Mouse (Mus musculus): ENCODE data around the gene Mgarp. TPM values are rescaled to one million over a fixed set of nuclear protein-coding genes. Genes with fewer than 3 reads are reported as not detected.

The Mgarp gene
- polyA plus RNA-seq, 1 experiment from 2014 or later, result 2.4 TPM

GRCm38 (mm10) chr3:51377878-51378664 lies 18.5 kb downstream of the Mgarp start:
- Histone ChIP-seq H3K27me3 (replicated peaks) (no peaks in the 10 kb centered on the region), H3K4me3 (no peak overlapping the region), H3K27ac (no peak overlapping the region), H3K36me3 (no peaks in the 10 kb centered on the region), H3K4me2 (replicated peaks) (peak overlapping the region; percentile 22), H3K9ac (no peak overlapping the region), H3K9me3 (peaks cover 5% of the 10 kb centered on the region; the same call in 1 of the 2 replicates), H3K4me1 (no peaks in the 10 kb centered on the region)
- no peak for ATAC-seq (ENCODE audit: low FRiP score, low read depth)
- 53% methylated on average over 31 of the region's 31 CpGs for WGBS

GRCm38 (mm10) chr3:51375307-51376265 lies 21.0 kb downstream of the Mgarp start:
- 87% methylated on average over 19 of the region's 19 CpGs for WGBS
- no peak overlapping the region for H3K27ac ChIP-seq
- no peak for ATAC-seq (ENCODE audit: low FRiP score, low read depth)

GRCm38 (mm10) chr3:51373544-51373943 lies 23.0 kb downstream of the Mgarp start:
- ATAC-seq (ENCODE audit: low FRiP score, low read depth), result no peak
- Histone ChIP-seq H3K4me3 (no peak overlapping the region), H3K4me1 (no peaks in the 10 kb centered on the region), H3K9me3 (peaks cover 5% of the 10 kb centered on the region; the same call in 1 of the 2 replicates), H3K9ac (no peak overlapping the region), H3K4me2 (replicated peaks) (no peak overlapping the region), H3K27me3 (replicated peaks) (no peaks in the 10 kb centered on the region), H3K36me3 (no peaks in the 10 kb centered on the region), H3K27ac (no peak overlapping the region)
- 80% methylated on average over 5 of the region's 5 CpGs for WGBS

More at GRCm38 (mm10) chr3:51375307-51376265, 21.0 kb downstream of the Mgarp start:
- Histone ChIP-seq H3K9me3 (peaks cover 5% of the 10 kb centered on the region; the same call in 1 of the 2 replicates), H3K4me3 (no peak overlapping the region), H3K9ac (no peak overlapping the region), H3K4me2 (replicated peaks) (no peak overlapping the region), H3K4me1 (no peaks in the 10 kb centered on the region), H3K27me3 (replicated peaks) (no peaks in the 10 kb centered on the region), H3K36me3 (no peaks in the 10 kb centered on the region)

GRCm38 (mm10) chr3:51372883-51373282 lies 23.7 kb downstream of the Mgarp start:
- no peaks in the 10 kb centered on the region for H3K36me3 ChIP-seq
- no peak overlapping the region for H3K9ac ChIP-seq
- no peaks in the 10 kb centered on the region for H3K27me3 ChIP-seq (replicated peaks)
- no peak for ATAC-seq (ENCODE audit: low FRiP score, low read depth)
- H3K27ac ChIP-seq, result no peak overlapping the region
- whole genome bisulfite sequencing, result 84% methylated on average over 5 of the region's 5 CpGs
- no peaks in the 10 kb centered on the region for H3K4me1 ChIP-seq
- no peak overlapping the region for H3K4me3 ChIP-seq
- peaks cover 5% of the 10 kb centered on the region; the same call in 1 of the 2 replicates for H3K9me3 ChIP-seq
- H3K4me2 ChIP-seq (replicated peaks), result no peak overlapping the region

GRCm38 (mm10) chr3:51371826-51372225 lies 24.7 kb downstream of the Mgarp start:
- Histone ChIP-seq H3K4me2 (replicated peaks) (no peak overlapping the region), H3K9me3 (peaks cover 5% of the 10 kb centered on the region; the same call in 1 of the 2 replicates), H3K27ac (no peak overlapping the region), H3K9ac (no peak overlapping the region), H3K27me3 (replicated peaks) (no peaks in the 10 kb centered on the region), H3K4me1 (no peaks in the 10 kb centered on the region), H3K4me3 (no peak overlapping the region), H3K36me3 (no peaks in the 10 kb centered on the region)
- 73% methylated on average over 2 of the region's 2 CpGs for WGBS
- no peak for ATAC-seq (ENCODE audit: low FRiP score, low read depth)

DNA sequence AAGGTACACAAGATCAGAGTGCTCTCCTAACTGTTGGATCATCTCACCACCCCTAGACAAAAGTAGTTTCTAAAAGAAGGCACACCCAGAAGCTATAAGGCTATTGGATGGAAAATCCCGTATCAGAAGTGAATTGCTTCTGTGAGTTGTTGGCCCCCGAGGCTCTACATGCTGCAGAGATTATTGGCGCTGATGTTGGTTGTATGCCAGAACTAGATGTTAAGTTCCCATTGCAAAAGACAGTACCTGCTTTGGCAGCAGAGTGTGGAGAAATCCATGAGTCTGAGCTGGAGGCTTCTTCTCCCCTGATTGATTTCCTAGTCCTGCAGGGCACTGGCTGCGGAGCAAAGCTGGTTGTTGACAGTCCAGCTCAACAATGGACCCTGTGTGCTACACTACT lies 28.5 kb downstream of the Mgarp start:
- peaks cover 7% of the 10 kb centered on the region; the same call in 1 of the 2 replicates for H3K4me1 ChIP-seq
- no peak for ATAC-seq (ENCODE audit: low FRiP score, low read depth)
- H3K4me2 ChIP-seq (replicated peaks), result no peak overlapping the region
- no peak overlapping the region for H3K27ac ChIP-seq
- H3K4me3 ChIP-seq, result no peak overlapping the region
- H3K36me3 ChIP-seq, result no peaks in the 10 kb centered on the region
- no peaks in the 10 kb centered on the region for H3K27me3 ChIP-seq (replicated peaks)
- no peak overlapping the region for H3K9ac ChIP-seq
- 83% methylated on average over 4 of the region's 4 CpGs for WGBS
- H3K9me3 ChIP-seq, result no peaks in the 10 kb centered on the region

GRCm38 (mm10) chr3:51366926-51367325 lies 29.6 kb downstream of the Mgarp start:
- no peaks in the 10 kb centered on the region for H3K9me3 ChIP-seq
- H3K36me3 ChIP-seq, result no peaks in the 10 kb centered on the region
- no peaks in the 10 kb centered on the region for H3K27me3 ChIP-seq (replicated peaks)
- 64% methylated on average over 4 of the region's 4 CpGs for WGBS
- no peak overlapping the region for H3K4me2 ChIP-seq (replicated peaks)
- no peak overlapping the region for H3K9ac ChIP-seq
- no peak for ATAC-seq (ENCODE audit: low FRiP score, low read depth)
- H3K27ac ChIP-seq, result no peak overlapping the region
- peaks cover 7% of the 10 kb centered on the region; the same call in 1 of the 2 replicates for H3K4me1 ChIP-seq
- no peak overlapping the region for H3K4me3 ChIP-seq

DNA sequence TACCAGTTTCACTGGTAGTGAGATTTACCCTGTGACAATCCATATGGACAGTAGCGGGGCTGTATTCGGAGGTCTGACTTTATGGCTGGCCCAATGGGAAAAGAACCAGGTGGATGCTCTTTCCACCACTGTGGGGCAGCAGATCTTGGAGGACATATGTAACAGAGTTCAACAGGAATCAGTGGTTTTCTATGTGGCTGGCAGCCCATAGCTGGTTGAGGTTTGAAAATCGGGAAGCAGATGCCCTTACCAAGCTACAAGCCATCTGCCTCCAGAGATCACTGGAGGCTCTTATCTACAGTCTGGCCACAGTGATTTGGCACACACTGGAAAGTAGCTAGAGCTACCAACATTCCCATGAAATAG lies 31.0 kb downstream of the Mgarp start:
- WGBS, result 13% methylated on average over 3 of the region's 3 CpGs

DNA sequence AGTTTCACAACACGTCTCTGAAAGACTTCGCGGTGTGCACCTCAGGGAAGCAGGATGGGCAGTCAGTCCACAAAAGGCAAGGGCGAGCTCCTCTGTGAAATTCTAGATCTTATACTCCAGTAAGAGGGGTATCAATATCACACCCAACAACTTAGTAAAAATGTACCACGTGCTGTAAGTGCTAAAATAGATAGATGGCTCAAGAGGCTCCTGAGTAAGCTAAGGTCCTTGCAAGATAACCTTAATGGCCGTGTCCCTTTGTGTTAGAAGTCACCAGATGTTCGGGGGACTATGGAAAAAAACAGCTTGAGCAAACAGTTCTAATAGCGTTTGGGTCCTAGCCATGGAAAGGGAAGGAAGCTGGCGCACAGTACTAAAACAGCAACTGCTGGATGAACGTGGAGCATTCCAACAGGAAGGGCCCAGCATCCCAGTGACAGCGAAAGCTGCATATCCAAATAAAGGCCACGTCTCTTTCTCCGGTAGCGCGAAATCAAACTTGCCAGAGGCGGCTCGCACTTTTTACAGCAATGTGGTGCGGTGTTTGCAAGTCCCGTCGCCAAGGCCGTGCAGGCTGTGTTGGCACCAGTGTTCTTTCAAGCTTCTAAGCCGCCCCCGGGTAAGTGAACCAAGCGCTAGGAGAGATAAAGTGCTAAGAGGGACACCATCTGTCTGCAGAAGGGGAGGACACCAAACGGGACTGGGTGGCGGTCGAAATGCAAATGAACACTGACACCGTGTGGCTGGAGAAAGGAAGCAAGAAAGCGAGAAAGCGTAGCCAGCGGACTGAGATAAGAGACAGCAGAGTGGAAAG lies 31.6 kb downstream of the Mgarp start:
- Histone ChIP-seq H3K27me3 (replicated peaks) (no peaks in the 10 kb centered on the region), H3K27ac (no peak overlapping the region), H3K4me3 (peak overlapping the region; percentile 36), H3K4me2 (replicated peaks) (peak overlapping the region; percentile 76), H3K4me1 (peaks cover 7% of the 10 kb centered on the region; the same call in 1 of the 2 replicates), H3K9ac (peak overlapping the region; percentile 51), H3K36me3 (no peaks in the 10 kb centered on the region), H3K9me3 (no peaks in the 10 kb centered on the region)
- WGBS, result 8% methylated on average over 31 of the region's 31 CpGs
- peak; percentile 89 for ATAC-seq (ENCODE audit: low FRiP score, low read depth)

More for the DNA sequence above, 31.0 kb downstream of the Mgarp start:
- Histone ChIP-seq H3K4me2 (replicated peaks) (peak overlapping the region; percentile 76), H3K27ac (no peak overlapping the region), H3K9me3 (no peaks in the 10 kb centered on the region), H3K27me3 (replicated peaks) (no peaks in the 10 kb centered on the region), H3K9ac (no peak overlapping the region), H3K4me3 (no peak overlapping the region; the same call in 1 of the 2 replicates), H3K36me3 (no peaks in the 10 kb centered on the region), H3K4me1 (peaks cover 7% of the 10 kb centered on the region; the same call in 1 of the 2 replicates)
- ATAC-seq (ENCODE audit: low FRiP score, low read depth), result no peak

DNA sequence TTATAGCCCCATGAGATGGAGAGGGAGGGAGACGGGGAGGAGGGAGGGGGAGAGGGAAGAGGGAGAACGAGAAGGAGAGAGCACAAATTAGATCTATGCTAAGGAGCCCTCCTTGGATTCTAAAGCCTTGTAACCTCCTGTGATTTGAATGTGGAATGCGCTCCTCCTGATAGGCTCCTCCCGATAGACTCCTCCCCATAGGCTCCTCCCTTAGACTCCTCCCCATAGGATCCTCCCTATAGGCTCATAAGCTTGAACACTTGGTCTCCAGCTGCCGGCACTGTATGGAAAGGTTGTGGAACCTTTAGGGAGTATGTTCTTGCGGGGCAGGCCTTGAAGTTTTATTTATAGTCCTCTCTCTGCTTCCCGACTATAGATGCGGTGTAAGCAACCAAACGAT lies 35.5 kb downstream of the Mgarp start:
- no peak overlapping the region for H3K4me3 ChIP-seq
- H3K9ac ChIP-seq, result no peak overlapping the region
- H3K9me3 ChIP-seq, result no peaks in the 10 kb centered on the region
- H3K4me2 ChIP-seq (replicated peaks), result 0 out of 2 replicates have a peak overlapping the region, but pooled peaks have one; percentile 0
- no peak for ATAC-seq (ENCODE audit: low FRiP score, low read depth)
- no peaks in the 10 kb centered on the region for H3K36me3 ChIP-seq
- H3K4me1 ChIP-seq, result peaks cover 7% of the 10 kb centered on the region; the same call in 1 of the 2 replicates
- peaks cover 5% of the 10 kb centered on the region; the same call in 1 of the 2 replicates for H3K27me3 ChIP-seq (replicated peaks)
- WGBS, result 26% methylated on average over 9 of the region's 9 CpGs
- no peak overlapping the region for H3K27ac ChIP-seq

DNA sequence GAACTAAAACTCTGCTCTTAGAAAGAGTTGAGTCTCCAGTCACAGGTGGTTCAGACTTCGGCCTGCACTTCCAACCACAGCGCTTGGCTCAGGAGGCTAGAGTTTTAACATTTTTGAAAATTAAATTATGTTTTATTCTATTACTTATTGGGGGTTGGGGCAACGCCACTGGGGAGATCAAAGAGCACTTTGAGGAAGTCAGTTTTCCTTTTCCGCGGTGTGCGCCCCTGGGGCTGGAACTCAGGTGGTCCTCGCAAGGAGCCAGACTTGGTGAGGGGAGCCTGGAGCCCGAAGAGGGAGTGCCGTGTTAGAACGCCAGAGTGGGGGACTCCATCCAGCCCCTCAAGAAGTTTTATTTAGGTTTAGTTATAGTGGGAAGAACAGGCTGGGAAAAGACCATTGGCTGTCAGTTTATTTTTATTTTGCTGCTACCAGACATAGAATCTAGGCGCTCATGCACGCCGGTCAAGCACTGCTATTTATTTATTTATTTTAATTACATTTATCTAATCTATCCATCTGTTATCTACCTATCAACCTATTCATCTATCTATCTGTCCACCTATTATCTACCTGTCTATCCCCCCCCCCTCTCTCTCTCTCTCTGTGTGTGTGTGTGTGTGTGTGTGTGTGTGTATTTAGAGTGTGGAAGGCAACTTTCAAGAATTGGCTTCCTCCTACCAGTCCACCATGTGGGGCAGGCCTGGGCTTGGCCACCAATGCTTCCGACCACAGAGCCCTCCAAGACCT lies 36.8 kb downstream of the Mgarp start:
- Histone ChIP-seq H3K4me2 (replicated peaks) (peak overlapping the region; percentile 55), H3K27me3 (replicated peaks) (peaks cover 5% of the 10 kb centered on the region; the same call in 1 of the 2 replicates), H3K4me3 (no peak overlapping the region), H3K4me1 (peaks cover 3% of the 10 kb centered on the region; the same call in 1 of the 2 replicates), H3K9ac (no peak overlapping the region), H3K36me3 (no peaks in the 10 kb centered on the region), H3K27ac (no peak overlapping the region), H3K9me3 (no peaks in the 10 kb centered on the region)
- 24% methylated on average over 14 of the region's 14 CpGs for WGBS
- ATAC-seq (ENCODE audit: low FRiP score, low read depth), result no peak

Measured in neural tube, embryonic 12.5 days (tissue).